Mouse (Mus musculus) T-helper 1 cell (primary cell): ENCODE data around the gene Arcn1.

Source experiments
- in situ Hi-C: fragments of 300-600 bp; cut with MboI, MseI; formaldehyde crosslinking; loops from one replicate; pipeline ENCODE4 v1.15.1; 2025; ENCODE audit warnings: high pct_unique_total_duplicates

Gene Arcn1

GRCm38 (mm10) chr9:44746666-44747065 is 21.0 kb downstream of the Arcn1 start:
- in situ Hi-C loops, result loop anchor here (5.0 kb wide), 1 partner anchor 66 kb away; no protein-coding TSS in a partner anchor

GRCm38 (mm10) chr9:44745371-44745770 is 22.3 kb downstream of the Arcn1 start:
- in situ Hi-C loops, result loop anchor here (5.0 kb wide), 1 partner anchor 67 kb away; no protein-coding TSS in a partner anchor

- in situ Hi-C loops, result no loop called here
These were observed 26.9 kb downstream of the Arcn1 start for GRCm38 (mm10) chr9:44740663-44741192.

- in situ Hi-C loops, result no loop called here
These were observed 30.2 kb downstream of the Arcn1 start for GRCm38 (mm10) chr9:44737240-44737949.

- in situ Hi-C loops, result no loop called here
These were observed 31.3 kb downstream of the Arcn1 start for GRCm38 (mm10) chr9:44736301-44736700.

GRCm38 (mm10) chr9:44735886-44736285 is 31.8 kb downstream of the Arcn1 start:
- in situ Hi-C loops, result no loop called here

GRCm38 (mm10) chr9:44734524-44735494 is 32.8 kb downstream of the Arcn1 start, which contains the start of gene Phldb1:
Gene Phldb1 (minus strand): TSS chr9:44735198.
- in situ Hi-C loops, result no loop called here

GRCm38 (mm10) chr9:44733671-44734523 is 33.7 kb downstream of the Arcn1 start:
- in situ Hi-C loops, result no loop called here

GRCm38 (mm10) chr9:44732921-44733530 is 34.6 kb downstream of the Arcn1 start:
- in situ Hi-C loops, result no loop called here

- in situ Hi-C loops, result no loop called here
These were observed 35.5 kb downstream of the Arcn1 start for GRCm38 (mm10) chr9:44732130-44732549.

- in situ Hi-C loops, result no loop called here
These were observed 40.2 kb downstream of the Arcn1 start for GRCm38 (mm10) chr9:44727441-44727840.

GRCm38 (mm10) chr9:44726431-44727146 is 41.1 kb downstream of the Arcn1 start:
- in situ Hi-C loops, result no loop called here

- in situ Hi-C loops, result loop anchor here (5.0 kb wide), 1 partner anchor 37 kb away; no protein-coding TSS in a partner anchor
These were observed 43.0 kb downstream of the Arcn1 start for GRCm38 (mm10) chr9:44724665-44725064.

GRCm38 (mm10) chr9:44724223-44724622 is 43.4 kb downstream of the Arcn1 start:
- in situ Hi-C loops, result loop anchor here (5.0 kb wide), 1 partner anchor 37 kb away; no protein-coding TSS in a partner anchor

GRCm38 (mm10) chr9:44723521-44724041 is 44.1 kb downstream of the Arcn1 start:
- in situ Hi-C loops, result loop anchor here (5.0 kb wide), 1 partner anchor 36 kb away; no protein-coding TSS in a partner anchor

GRCm38 (mm10) chr9:44723008-44723407 is 44.6 kb downstream of the Arcn1 start:
- in situ Hi-C loops, result loop anchor here (5.0 kb wide), 1 partner anchor 36 kb away; no protein-coding TSS in a partner anchor

- in situ Hi-C loops, result loop anchor here (5.0 kb wide), 1 partner anchor 35 kb away; no protein-coding TSS in a partner anchor
These were observed 45.1 kb downstream of the Arcn1 start for GRCm38 (mm10) chr9:44722575-44722974.

GRCm38 (mm10) chr9:44721877-44722186 is 45.8 kb downstream of the Arcn1 start:
- in situ Hi-C loops, result loop anchor here (5.0 kb wide), 1 partner anchor 35 kb away; no protein-coding TSS in a partner anchor

GRCm38 (mm10) chr9:44721154-44721876 is 46.3 kb downstream of the Arcn1 start:
- in situ Hi-C loops, result loop anchor here (5.0 kb wide), 1 partner anchor 34 kb away; no protein-coding TSS in a partner anchor
